ENCODE assay signal across 11 mouse cellular contexts in the genomic region with DNA sequence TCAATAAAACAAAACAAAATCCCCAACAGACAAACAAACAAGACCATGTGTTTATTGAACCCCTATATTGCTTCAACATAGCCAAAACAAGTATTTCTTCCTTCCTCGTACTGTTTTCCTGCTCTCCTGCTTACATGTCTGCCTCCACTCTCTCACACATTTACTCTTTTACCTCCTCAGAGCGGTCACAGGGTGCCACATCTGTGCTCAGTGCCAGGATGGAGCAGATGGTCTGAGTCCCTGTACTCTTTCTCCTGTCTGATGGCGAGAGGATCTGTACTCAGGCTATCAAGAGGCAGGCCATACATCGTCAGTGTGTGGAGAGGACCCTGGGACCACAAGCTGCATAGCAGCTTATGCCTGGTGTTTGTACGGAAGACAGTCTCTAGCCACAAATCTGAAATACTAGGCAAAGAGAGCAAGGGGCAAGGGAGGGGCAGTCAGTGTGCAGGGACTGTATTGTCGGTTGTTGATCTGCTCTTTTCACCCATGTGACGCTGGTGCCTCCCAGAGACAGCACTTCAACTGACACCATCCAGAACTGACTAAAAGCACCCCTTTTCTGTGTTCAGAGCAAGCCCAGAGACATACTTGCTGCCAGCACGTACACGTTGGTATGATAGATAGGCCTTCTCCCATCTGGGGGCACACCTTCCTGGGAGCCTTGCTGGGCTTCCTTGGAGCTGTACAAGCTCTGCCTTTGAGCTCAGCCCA.
DNase-seq lines count a peak whose midpoint lies in the region; ATAC-seq and TF ChIP-seq lines count a peak whose summit lies in the region.
"Had no signal": no experiment of that assay in that cellular context is flagged by ENCODE, and none has a peak within 500 bp of the region (broad histone marks: within the 10 kb centered on the region; RNA-seq: fewer than 3 reads in every experiment).

No protein-coding gene starts in this region.

- ATAC-seq in lung, postnatal 0 days = no peak
- ATAC-seq in hindbrain, embryonic 13.5 days (ENCODE audit: low FRiP score) = 0 out of 2 replicates have a peak, but pooled peaks have one; percentile 26
- ATAC-seq in neural tube, embryonic 13.5 days (ENCODE audit: low read depth) = peak; percentile 52
- no peak for ATAC-seq in liver, postnatal 0 days

- no peak for DNase-seq in gastrocnemius, adult 2 months
- DNase-seq in gastrocnemius, postnatal 4 days (ENCODE audit: low spot score in 2 of 2) = no peak
- DNase-seq in lung, postnatal 0 days (ENCODE audit: low spot score) = no peak
- DNase-seq in lung, postnatal 4 days = no peak
- DNase-seq in lung, postnatal 10 days = no peak
- DNase-seq in liver, postnatal 0 days = no peak

- peak overlapping the region; percentile 8; the same call in 1 of the 2 replicates for H3K27ac ChIP-seq in gastrocnemius, adult 2 months
- no peak overlapping the region for H3K27ac ChIP-seq in lung, postnatal 0 days (ENCODE audit: low read length)
- no peak overlapping the region for H3K27ac ChIP-seq in hindbrain, embryonic 13.5 days
- H3K27ac ChIP-seq in neural tube, embryonic 13.5 days (replicated peaks) = no peak overlapping the region
- no peak overlapping the region for H3K27ac ChIP-seq in liver, postnatal 0 days (ENCODE audit: low read depth)
- H3K27ac ChIP-seq: kidney, embryonic 15.5 days; limb, embryonic 13.5 days; macrophage had no signal

- no peak overlapping the region for H3K4me3 ChIP-seq in gastrocnemius, adult 2 months
- H3K4me3 ChIP-seq in lung, postnatal 0 days (ENCODE audit: low read depth, low read length) = no peak overlapping the region
- no peak overlapping the region for H3K4me3 ChIP-seq in hindbrain, embryonic 13.5 days
- no peak overlapping the region for H3K4me3 ChIP-seq in neural tube, embryonic 13.5 days
- no peak overlapping the region for H3K4me3 ChIP-seq in liver, postnatal 0 days (ENCODE audit: low read depth, low read length)
- H3K4me3 ChIP-seq: kidney, embryonic 15.5 days; limb, embryonic 13.5 days had no signal

- no peaks in the 10 kb centered on the region for H3K9me3 ChIP-seq in lung, postnatal 0 days (ENCODE audit: low read length)
- H3K9me3 ChIP-seq in hindbrain, embryonic 13.5 days = no peaks in the 10 kb centered on the region
- no peaks in the 10 kb centered on the region for H3K9me3 ChIP-seq in neural tube, embryonic 13.5 days
- H3K9me3 ChIP-seq in liver, postnatal 0 days (ENCODE audit: low read length) = no peaks in the 10 kb centered on the region
- H3K9me3 ChIP-seq: kidney, embryonic 15.5 days; limb, embryonic 13.5 days had no signal

- WGBS in lung, postnatal 0 days = 58% methylated on average over 9 of the region's 9 CpGs
- WGBS in hindbrain, embryonic 13.5 days = 67% methylated on average over 9 of the region's 9 CpGs
- WGBS in neural tube, embryonic 13.5 days = 62% methylated on average over 9 of the region's 9 CpGs
- WGBS in liver, postnatal 0 days (ENCODE audit: insufficient replicate concordance) = 73% methylated on average over 9 of the region's 9 CpGs

- TF ChIP-seq CTCF in gastrocnemius, adult 2 months (IDR thresholded peaks at IDR 0.05) = no peak
- peak; percentile 20; the same call in 1 of the 2 replicates for TF ChIP-seq CTCF in lung, postnatal 0 days (IDR thresholded peaks at IDR 0.05)
- no peak for TF ChIP-seq CTCF in liver, postnatal 0 days (IDR thresholded peaks at IDR 0.05; ENCODE audit: low read depth)

- no peak overlapping the region for H3K9ac ChIP-seq in lung, postnatal 0 days (replicated peaks; ENCODE audit: low read depth)
- 0 out of 2 replicates have a peak overlapping the region, but pooled peaks have one; percentile 2 for H3K9ac ChIP-seq in hindbrain, embryonic 13.5 days
- H3K9ac ChIP-seq in neural tube, embryonic 13.5 days = no peak overlapping the region
- no peak overlapping the region for H3K9ac ChIP-seq in liver, postnatal 0 days (replicated peaks)
- H3K9ac ChIP-seq: kidney, embryonic 15.5 days; limb, embryonic 13.5 days had no signal

- no peak for TF ChIP-seq EP300 in lung, postnatal 0 days (IDR thresholded peaks at IDR 0.05)
- TF ChIP-seq EP300 in liver, postnatal 0 days (IDR thresholded peaks at IDR 0.05; ENCODE audit: low read depth) = no peak

- H3K36me3 ChIP-seq in lung, postnatal 0 days (ENCODE audit: insufficient read depth, low read length) = no peaks in the 10 kb centered on the region
- no peaks in the 10 kb centered on the region for H3K36me3 ChIP-seq in hindbrain, embryonic 13.5 days
- H3K36me3 ChIP-seq in neural tube, embryonic 13.5 days = no peaks in the 10 kb centered on the region
- H3K36me3 ChIP-seq in liver, postnatal 0 days (replicated peaks; ENCODE audit: insufficient read depth, low read length) = no peaks in the 10 kb centered on the region
- H3K36me3 ChIP-seq: kidney, embryonic 15.5 days; limb, embryonic 13.5 days had no signal

- no peak overlapping the region for H3K4me2 ChIP-seq in lung, postnatal 0 days (replicated peaks; ENCODE audit: low read depth, low read length)
- no peak overlapping the region for H3K4me2 ChIP-seq in hindbrain, embryonic 13.5 days
- no peak overlapping the region for H3K4me2 ChIP-seq in neural tube, embryonic 13.5 days
- no peak overlapping the region for H3K4me2 ChIP-seq in liver, postnatal 0 days (ENCODE audit: low read depth, low read length)
- H3K4me2 ChIP-seq: kidney, embryonic 15.5 days; limb, embryonic 13.5 days had no signal

- no peaks in the 10 kb centered on the region for H3K4me1 ChIP-seq in lung, postnatal 0 days (ENCODE audit: insufficient read depth, low read depth, low read length)
- peaks cover 37% of the 10 kb centered on the region for H3K4me1 ChIP-seq in hindbrain, embryonic 13.5 days (replicated peaks)
- peaks cover 36% of the 10 kb centered on the region for H3K4me1 ChIP-seq in neural tube, embryonic 13.5 days (replicated peaks)
- H3K4me1 ChIP-seq in liver, postnatal 0 days (ENCODE audit: insufficient read depth) = no peaks in the 10 kb centered on the region

- H3K27me3 ChIP-seq in lung, postnatal 0 days (replicated peaks; ENCODE audit: insufficient read depth, low read length) = no peaks in the 10 kb centered on the region
- no peaks in the 10 kb centered on the region for H3K27me3 ChIP-seq in hindbrain, embryonic 13.5 days
- H3K27me3 ChIP-seq in neural tube, embryonic 13.5 days = no peaks in the 10 kb centered on the region
- no peaks in the 10 kb centered on the region for H3K27me3 ChIP-seq in liver, postnatal 0 days (ENCODE audit: insufficient read depth, low read length)
- H3K27me3 ChIP-seq: kidney, embryonic 15.5 days; limb, embryonic 13.5 days had no signal

- intact Hi-C loops in gastrocnemius, adult 2 months (cut with DNase I) = loop anchor here (10.0 kb wide), 2 partner anchors 227 to 253 kb away; no protein-coding TSS in a partner anchor

Comparison
In these comparisons a context has a peak if more than half of its experiments do, and no peak if none do; other contexts are left out.
1. ATAC-seq: peak in hindbrain, embryonic 13.5 days (single experiment) and neural tube, embryonic 13.5 days (single experiment); none in lung, postnatal 0 days (single experiment) and liver, postnatal 0 days (single experiment).